Mouse (Mus musculus): ENCODE measurements around the gene Mtrr.

Gene Mtrr

DNA sequence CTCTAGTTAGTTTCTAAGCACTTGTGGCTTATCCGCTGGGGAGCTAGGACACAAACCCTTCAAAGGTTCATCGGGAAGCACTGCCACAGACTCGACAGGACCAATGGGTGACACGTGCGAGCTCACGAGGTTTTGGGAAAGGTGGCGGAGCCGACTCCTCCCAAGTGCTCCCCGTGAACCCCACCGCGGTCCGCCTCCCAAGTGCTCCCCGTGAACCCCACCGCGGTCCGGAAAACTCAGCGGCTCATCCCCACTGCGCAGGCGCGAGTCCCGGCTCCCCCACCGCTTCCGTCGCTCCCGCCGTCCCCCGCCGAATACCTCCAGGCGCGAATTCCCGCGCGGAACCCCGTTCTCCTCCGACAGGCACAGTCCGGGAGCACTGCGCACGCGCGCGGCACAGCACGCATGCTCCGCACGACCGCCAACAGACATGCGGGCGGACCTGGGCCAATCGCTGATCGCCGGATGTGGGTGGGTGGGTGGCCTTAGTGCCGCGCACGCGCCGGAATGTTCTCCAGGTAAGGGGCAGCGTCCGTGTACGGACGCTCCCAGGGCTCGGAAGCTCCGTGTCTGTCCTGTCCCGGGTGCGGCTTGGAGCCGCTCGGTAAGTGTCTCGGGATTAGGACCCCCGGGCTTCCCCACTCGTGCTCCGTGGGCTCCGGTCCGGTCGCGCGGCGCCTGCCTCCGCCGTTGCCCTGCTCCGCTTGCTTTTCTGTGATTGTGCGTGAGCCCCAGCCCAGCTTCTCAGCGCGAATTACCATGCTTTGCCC lies at the start of gene Mtrr, which contains the start of gene Fastkd3:
Gene Mtrr (minus strand): TSS at position 403 of the 770 bp plus-strand sequence.
Gene Fastkd3 (plus strand): TSS at position 488 of the 770 bp plus-strand sequence.
- ATAC-seq (ENCODE audit: insufficient number of reproducible peaks, low FRiP score, low TSS enrichment) = peak; percentile 96

DNA sequence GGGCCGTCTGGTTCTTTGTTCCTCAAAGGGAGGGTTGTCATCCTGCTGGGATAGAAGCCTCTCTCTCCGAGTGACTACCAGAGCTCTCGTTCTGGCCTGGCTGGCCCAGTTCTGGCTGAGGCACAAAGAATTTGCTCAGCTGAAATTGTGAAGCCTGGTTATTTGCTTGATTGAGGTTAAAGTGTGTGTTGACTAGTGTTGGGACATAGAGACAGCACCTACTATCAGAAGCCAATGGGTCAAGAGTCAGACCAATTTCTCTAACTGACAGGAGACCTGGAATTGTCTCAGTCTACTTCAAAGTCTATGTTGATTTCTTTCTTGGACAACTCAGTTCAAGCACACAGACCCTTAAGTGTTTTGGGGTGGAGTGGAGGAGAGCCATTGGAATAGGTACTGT lies 45.1 kb upstream of the Mtrr start:
- ATAC-seq (ENCODE audit: insufficient number of reproducible peaks, low FRiP score, low TSS enrichment) = no peak

DNA sequence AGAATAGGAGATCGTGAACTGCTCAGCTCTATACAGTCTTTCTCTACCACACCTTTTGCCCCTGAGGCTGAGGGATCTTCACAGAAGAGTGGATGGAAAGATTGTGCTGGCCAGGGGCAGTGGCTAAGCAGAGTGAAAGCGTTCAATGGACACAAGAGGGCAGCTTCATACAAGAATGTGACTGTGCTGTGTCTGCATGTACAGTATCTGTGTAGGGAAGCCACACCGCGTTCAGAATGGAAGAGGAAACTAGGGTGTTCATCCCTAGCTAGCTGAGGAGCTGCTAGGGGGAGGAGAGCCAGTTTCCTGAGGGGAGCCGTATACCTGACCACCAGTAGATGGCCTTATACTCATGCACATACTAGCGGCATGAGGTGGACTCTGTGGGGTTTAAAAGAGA lies 40.8 kb upstream of the Mtrr start:
- 0 out of 2 replicates have a peak, but pooled peaks have one; percentile 53 for ATAC-seq (ENCODE audit: insufficient number of reproducible peaks, low FRiP score, low TSS enrichment)

DNA sequence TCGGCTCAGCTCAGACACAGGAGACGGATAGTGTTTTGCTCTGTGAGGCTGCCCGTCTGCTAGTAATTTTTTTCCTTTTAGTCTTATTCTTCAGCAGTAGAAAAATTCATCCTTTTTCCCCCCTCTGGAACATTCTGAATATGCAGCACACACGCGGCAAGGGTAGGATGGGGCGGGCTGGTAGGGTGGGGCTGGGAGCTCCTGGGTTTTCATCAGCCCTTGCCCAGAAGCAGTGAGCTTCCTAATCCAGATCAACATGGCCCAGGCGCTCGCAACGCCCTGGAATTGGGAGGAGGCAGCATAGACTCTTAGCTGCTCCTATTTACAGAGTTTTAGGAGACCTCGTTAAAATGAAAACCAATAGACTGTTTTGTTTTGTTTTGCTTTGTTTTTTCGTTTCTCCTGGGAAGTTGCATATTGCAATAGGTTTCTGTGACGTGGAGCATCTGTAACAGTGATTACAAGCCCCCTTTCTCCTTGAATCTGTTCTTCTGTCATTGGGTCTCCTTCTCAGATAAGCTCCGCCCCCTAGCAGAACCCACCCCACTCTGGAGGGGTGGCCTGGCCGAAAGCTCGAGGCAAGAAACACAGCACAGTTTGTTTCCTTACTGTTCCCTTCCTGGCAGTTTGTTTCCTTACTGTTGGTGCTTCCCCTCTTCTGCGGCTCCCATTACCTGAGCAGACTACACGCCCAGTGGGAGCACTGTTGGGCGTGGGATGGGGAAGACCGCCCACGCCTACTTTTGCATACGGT lies 25.9 kb upstream of the Mtrr start:
- no peak for ATAC-seq (ENCODE audit: insufficient number of reproducible peaks, low FRiP score, low TSS enrichment)

DNA sequence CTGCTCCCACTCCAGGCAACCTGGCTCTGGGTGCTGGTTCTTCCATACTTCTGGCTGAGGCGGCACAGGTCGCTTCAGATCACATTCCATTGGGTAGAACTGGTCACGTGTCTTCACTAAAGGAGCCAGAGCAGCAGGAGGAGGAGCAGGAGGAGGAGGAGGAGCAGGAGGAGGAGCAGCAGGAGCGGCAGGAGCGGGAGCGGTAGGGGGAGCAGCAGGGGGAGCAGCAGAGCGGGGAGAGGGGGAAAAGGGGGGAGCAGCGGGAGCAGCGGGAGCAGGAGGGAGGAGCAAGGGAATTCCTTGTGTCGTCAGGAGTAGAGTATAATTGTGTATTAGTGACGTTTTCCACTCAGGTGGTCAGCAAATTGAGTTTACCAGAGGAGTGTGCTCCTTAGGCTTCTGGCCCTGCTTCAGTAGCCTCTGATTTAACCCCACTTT lies 23.8 kb upstream of the Mtrr start:
- ATAC-seq (ENCODE audit: insufficient number of reproducible peaks, low FRiP score, low TSS enrichment) = peak; percentile 42

DNA sequence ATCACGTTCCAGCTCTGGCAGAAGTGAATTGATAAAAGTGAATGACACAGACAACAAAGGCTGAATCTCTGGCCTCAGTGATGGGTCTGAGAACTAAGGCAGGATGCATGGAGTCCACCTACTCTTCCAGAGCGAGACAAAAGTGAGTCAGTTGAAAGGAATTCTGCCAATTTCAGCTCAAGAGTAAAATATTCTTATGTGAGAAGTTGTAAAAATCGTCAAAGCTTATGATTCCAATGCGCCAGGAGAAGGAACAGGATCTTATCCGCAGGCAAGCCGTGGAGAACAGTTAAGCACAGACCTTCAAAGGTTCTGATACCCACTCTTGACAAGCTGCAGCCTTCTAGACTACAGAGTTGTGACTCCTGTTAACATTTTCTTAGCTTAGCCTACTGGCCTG lies 21.1 kb upstream of the Mtrr start:
- no peak for ATAC-seq (ENCODE audit: insufficient number of reproducible peaks, low FRiP score, low TSS enrichment)

DNA sequence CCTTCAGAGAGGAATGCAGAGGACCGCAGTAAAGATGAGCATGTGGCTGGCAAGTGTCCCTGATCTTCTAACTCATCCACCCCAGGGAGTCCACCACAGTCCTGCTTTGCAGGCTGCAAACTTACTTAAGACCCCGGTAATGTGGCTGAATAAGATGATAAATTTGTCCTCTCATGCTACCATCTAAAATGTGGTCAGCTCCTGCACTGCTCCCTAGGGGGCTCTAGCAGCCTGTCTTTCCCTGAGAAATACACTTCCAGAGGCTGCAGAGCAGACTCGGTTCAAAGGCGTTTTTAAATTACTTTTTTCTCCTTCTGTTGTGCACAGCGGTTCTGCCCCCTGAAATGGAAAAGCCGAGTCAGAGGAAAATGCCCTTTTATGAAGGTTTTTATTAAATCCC lies 19.2 kb upstream of the Mtrr start:
- ATAC-seq (ENCODE audit: insufficient number of reproducible peaks, low FRiP score, low TSS enrichment) = no peak

DNA sequence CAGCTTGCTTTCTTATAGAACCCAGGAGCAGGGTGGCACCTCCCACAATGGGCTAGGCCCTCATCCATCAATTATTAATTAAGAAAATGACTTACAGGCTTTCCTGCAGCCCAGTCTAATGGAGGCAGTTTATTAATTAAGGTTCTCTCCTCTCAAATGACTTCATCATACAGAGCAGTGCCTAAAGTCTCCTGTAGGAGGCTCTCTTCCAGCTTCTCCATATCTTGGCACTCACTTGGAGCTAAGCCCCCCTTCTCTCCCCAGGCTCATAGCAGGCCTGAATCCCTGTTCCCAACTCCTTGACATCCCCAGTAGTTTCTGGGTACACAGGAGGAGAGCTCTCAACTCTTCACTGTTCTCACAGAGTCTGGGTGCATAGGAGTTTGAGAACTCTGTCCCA lies 17.0 kb upstream of the Mtrr start:
- ATAC-seq (ENCODE audit: insufficient number of reproducible peaks, low FRiP score, low TSS enrichment) = no peak

DNA sequence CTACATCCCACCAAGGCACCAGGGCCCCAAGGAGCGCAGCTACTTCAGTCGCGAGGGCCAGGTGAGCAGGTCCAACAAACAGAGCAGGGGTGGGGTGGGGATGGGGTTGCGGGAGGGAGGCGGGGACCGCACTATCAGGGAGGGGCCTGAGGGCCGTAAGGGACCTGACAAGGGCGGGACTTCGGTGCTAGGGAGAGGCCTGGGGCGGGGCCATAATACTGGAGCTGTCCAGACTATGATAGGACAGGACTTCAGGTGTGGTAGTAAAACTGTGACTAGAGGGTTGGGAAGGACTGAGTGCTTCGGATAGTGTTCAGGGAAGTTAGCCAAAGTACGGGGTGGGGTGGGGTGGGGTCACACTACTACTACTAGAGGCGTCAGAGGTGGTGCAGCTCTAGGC lies 15.7 kb upstream of the Mtrr start:
- ATAC-seq (ENCODE audit: insufficient number of reproducible peaks, low FRiP score, low TSS enrichment) = no peak

DNA sequence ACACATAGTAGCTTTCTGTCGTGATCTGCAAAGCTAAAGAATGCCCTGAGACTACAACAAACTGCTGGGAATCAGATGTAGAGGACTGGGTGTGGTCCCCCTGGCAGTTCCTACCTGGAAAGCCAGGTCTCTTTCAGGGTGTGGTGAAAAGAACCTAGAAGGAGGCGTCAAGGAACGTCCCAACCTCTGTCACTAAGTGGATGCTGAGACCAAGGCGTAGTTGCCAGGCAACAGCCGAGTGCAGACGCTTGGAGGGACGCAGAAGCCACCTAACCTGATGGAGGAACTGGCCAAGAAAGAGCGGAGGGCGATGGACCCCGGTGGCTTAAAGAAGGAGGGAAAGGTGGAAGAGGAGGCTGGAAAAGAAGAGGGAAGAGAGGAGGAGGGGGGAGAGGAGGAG lies 15.2 kb upstream of the Mtrr start, which contains the start of gene 1700001L19Rik:
Gene 1700001L19Rik (plus strand): TSS at position 223 of the 400 bp plus-strand sequence.
- no peak for ATAC-seq (ENCODE audit: insufficient number of reproducible peaks, low FRiP score, low TSS enrichment)

DNA sequence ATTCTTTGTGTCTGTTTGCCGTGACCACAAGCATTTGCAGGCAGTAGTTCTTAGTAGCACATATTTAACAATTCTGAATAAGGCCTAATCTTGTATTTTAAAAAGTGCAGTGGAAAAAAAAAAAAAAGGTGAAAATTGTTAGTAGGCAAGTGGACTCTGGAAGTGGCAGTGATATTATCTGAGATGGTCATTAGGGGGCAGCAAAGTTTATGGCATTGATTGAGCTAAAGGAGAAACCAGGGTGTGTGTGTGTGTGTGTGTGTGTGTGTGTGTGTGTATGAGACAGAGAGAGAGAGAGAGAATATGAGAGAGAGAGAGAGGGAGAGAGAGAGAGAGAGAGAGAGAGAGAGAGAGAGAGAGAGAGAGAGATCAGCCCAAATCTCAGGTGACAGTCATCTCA lies 11.8 kb upstream of the Mtrr start:
- ATAC-seq (ENCODE audit: insufficient number of reproducible peaks, low FRiP score, low TSS enrichment) = no peak

DNA sequence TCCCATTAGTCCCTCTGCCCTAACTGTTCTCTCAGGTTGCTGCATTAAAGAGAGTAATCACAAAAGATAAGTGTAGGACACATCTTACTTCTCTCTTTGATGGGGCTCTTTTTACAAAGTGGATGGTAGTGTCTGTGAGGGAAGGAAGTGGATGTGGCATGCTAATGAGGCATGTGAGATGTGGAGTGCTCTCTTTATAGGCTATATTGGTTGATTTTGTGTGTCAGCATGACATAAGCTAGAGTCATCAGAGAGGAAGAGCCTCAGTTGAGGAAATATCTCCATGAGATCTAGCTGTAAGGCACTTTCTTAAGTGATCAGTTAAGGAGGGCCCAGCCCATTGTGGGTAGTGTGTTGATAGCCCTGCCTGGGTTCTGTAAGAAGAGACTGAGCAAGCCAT lies 6.4 kb upstream of the Mtrr start:
- ATAC-seq (ENCODE audit: insufficient number of reproducible peaks, low FRiP score, low TSS enrichment) = no peak

DNA sequence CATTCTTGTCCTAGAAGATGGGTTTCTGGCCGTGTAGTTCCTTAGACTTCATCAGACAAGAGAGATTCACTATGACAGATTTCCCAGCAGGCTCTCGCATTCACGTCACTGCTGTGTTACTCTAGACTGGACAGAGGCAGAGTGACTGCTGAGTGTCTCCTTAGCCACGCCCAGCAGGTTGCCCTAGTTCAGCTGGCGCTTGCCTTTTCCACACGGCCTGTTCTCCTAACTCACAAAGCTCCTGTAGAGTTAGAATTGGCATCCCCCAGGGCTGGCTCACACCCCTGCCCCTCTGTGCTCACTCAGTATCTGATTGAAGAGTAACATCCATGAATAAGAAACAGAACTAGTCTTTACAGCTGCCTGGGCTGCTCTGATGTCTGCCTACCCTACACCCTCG lies 3.5 kb upstream of the Mtrr start:
- no peak for ATAC-seq (ENCODE audit: insufficient number of reproducible peaks, low FRiP score, low TSS enrichment)

DNA sequence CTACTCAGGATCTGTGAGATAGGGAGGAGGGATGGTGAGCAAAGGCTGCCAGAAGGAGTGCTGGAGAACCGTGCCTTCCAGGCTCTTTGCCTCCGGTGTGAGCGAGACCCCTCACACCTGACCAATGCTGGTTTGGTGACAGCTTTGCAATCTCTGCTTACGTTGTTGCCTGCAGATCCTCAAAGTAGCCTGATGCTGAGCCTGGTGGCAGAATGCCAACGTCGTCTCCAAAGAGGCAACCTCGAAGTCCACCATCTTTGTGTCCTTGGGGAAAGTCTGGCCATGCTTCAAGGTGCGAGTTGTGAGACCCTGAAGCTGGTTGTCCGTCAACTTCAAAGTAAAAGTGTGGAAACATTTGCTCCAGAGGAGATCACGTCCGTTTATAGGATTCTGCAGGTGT lies 2.0 kb upstream of the Mtrr start:
- no peak for ATAC-seq (ENCODE audit: insufficient number of reproducible peaks, low FRiP score, low TSS enrichment)

DNA sequence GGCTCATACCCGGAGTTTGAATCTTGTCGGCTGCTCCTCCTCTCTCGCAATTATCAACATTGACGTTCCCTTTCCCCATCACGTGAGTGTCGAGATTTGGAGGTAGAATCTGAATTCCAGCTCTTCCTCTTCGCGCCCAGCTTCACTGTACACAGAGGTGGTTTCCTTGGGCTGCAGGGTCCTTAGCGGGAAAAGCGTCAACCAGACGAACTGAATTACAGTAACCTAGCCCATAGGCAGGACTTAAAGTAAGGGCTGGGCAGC lies 500 bp upstream of the Mtrr start:
- peak; percentile 4 for ATAC-seq (ENCODE audit: insufficient number of reproducible peaks, low FRiP score, low TSS enrichment)

DNA sequence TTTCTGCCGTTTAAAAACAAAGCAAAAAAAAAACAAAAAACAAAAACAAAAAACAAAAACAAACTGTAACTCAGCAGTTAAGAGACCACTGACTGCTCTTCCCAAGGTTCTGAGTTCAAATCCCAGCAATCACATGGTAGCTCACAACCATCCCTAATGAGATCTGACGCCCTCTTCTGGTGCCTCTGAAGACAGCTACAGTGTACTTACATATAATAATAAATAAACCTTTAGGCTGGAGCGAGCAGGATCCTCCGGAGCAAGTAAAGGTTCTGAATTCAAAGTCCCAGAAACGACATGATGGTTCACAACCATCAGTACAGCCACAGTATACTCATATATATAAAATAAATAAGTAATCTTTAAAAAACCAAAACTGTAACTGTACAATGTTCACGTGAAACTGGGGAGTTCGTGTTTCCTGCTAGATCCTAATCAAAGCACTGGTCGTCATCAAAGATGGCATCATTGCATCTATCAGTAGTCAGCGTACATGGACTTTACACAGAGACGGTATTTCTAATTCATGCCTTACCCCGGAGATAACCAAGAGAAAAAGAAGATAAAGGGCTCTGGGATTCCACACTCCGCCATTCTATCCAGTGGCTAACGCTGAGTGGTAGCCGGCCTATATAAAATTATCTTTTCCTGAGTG lies 736 bp downstream of the Mtrr start:
- no peak for ATAC-seq (ENCODE audit: insufficient number of reproducible peaks, low FRiP score, low TSS enrichment)

DNA sequence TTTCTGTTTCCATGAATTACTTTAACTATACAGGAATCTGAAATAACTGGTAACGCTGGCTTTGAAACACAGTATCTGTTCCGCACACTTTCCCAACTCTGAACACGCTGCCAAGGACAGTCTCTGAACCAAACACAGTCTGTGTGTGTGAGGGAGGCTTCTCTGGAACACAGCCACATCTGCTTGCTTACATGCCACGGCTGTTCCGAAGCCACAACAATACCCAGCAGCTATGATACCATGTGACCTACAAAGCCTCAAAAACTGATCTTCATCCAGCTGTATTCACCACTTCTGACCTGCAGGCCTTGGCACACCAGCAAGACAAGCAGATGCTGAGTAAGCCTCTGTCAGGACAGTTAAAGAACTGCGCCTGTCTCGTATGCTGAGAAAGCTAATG lies 4.0 kb downstream of the Mtrr start:
- ATAC-seq (ENCODE audit: insufficient number of reproducible peaks, low FRiP score, low TSS enrichment) = no peak

DNA sequence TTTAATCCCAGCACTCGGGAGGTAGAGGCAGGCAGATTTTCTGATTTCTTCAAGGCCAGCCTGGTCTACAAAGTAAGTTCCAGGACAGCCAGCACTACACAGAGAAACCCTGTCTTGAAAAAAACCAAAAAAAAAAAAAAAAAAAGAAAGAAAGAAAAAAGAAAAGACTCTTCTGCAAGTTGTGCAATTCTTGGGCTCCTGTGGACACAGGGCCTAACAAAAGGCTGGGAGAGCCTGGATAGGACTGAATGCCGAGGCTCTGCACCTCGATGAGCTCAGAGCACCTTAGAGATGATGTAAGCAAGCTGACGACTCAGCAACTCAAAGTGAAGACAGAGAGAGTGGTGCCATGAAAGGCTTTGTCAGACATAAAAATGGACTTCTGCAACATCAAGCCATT lies 7.6 kb downstream of the Mtrr start:
- ATAC-seq (ENCODE audit: insufficient number of reproducible peaks, low FRiP score, low TSS enrichment) = no peak

DNA sequence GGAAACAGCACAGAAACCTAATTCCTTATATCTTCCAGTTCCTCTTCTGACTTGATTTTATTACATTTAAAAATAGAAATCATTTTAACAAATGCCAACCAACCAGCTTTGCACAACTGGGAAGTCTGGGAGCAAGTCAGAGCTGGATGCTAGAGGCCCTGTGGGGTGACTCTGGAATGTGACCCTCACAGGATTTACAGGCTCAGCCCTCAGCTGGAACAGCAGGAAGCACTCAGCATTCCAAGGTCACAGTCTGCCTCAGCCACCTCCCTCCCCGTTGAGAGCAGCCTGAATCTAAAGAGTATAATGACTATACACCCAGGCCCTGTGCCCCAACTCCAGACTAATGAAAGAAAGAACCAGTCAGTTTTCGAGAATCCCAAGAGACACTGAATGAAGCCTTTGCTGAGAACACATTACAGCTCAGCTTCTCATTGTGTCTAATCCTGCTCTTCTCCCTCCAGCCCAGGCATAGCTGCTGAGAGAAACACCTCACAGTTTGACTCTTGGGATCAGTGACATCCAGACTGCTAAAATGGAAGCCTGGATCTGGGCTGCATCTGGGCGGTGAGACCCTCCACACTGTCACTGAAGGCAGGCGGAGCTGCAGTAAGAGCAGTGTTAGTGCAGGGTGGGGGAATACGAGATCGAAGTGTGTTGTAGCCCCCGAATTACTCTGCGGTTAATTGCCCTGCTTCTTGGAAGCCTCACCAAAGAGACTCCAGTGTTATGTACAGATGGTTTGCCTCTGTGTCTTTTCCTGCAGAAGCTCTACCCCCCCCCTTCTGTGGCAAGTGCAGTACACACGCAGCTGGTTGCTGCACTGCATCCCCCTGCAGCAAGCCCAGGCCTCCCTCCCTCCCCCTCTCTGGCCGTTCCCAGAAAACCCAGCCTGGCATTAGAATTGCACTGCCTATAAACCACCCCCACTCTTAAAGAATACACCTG lies 8.7 kb downstream of the Mtrr start:
- no peak for ATAC-seq (ENCODE audit: insufficient number of reproducible peaks, low FRiP score, low TSS enrichment)

DNA sequence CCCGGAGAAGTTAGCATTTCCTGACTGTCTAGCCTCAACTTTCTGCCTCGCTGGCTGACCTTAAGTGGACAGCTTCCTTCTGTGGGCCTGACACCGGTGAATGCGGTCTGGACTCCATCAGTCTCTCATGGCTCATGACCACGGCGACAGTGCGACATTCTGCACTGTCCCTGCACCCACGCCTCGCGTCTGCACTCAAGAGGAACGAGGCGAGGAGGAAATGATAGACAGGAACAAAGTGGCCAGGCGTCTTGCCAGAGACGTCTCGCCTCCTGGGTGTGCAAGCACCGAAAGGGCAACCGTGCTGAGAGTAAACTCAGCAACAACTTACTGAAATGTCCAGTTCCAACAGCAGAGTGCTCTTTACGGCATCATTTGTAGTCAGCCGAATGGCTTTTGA lies 9.7 kb downstream of the Mtrr start:
- no peak for ATAC-seq (ENCODE audit: insufficient number of reproducible peaks, low FRiP score, low TSS enrichment)

Measured in cerebellum, adult (tissue).